Mouse (Mus musculus) layer of hippocampus, adult 9-11 months (tissue): ENCODE measurements around the gene Aldh1l1.

Source experiments
- DNase-seq: peaks from one replicate; pipeline ENCODE4 v3.0.0; 2022

Aldh1l1 gene

GRCm38 (mm10) chr6:90601736-90602135, 115.5 kb downstream of the Aldh1l1 start:
- no peak for DNase-seq

GRCm38 (mm10) chr6:90602304-90602703, 116.1 kb downstream of the Aldh1l1 start:
- DNase-seq = no peak

GRCm38 (mm10) chr6:90603126-90603525, 116.9 kb downstream of the Aldh1l1 start:
- DNase-seq = no peak

- no peak for DNase-seq
These were observed 117.9 kb downstream of the Aldh1l1 start for GRCm38 (mm10) chr6:90604130-90604529.

GRCm38 (mm10) chr6:90604533-90605297, 118.5 kb downstream of the Aldh1l1 start, which contains the start of gene Slc41a3:
Gene Slc41a3, plus strand, starts transcription at chr6:90604725.
- peak; percentile 91 for DNase-seq

- no peak for DNase-seq
These were observed 119.1 kb downstream of the Aldh1l1 start for GRCm38 (mm10) chr6:90605298-90605665.

GRCm38 (mm10) chr6:90606538-90606937, 120.3 kb downstream of the Aldh1l1 start:
- peak; percentile 36 for DNase-seq

GRCm38 (mm10) chr6:90607196-90607595, 121.0 kb downstream of the Aldh1l1 start:
- peak; percentile 34 for DNase-seq

GRCm38 (mm10) chr6:90608186-90608585, 122.0 kb downstream of the Aldh1l1 start:
- no peak for DNase-seq

- no peak for DNase-seq
These were observed 124.0 kb downstream of the Aldh1l1 start for GRCm38 (mm10) chr6:90610248-90610647.

- no peak for DNase-seq
These were observed 127.0 kb downstream of the Aldh1l1 start for GRCm38 (mm10) chr6:90613277-90613676.

GRCm38 (mm10) chr6:90615362-90615761, 129.1 kb downstream of the Aldh1l1 start:
- peak; percentile 28 for DNase-seq

- no peak for DNase-seq
These were observed 129.8 kb downstream of the Aldh1l1 start for GRCm38 (mm10) chr6:90615991-90616390.

- no peak for DNase-seq
These were observed 130.3 kb downstream of the Aldh1l1 start for GRCm38 (mm10) chr6:90616481-90616880.

- no peak for DNase-seq
These were observed 132.0 kb downstream of the Aldh1l1 start for GRCm38 (mm10) chr6:90618274-90618673.

- peak; percentile 34 for DNase-seq
These were observed 132.8 kb downstream of the Aldh1l1 start for GRCm38 (mm10) chr6:90618821-90619636.

- DNase-seq = no peak
These were observed 133.7 kb downstream of the Aldh1l1 start for GRCm38 (mm10) chr6:90619936-90620335.

GRCm38 (mm10) chr6:90620791-90621583, 134.8 kb downstream of the Aldh1l1 start:
- no peak for DNase-seq

- no peak for DNase-seq
These were observed 135.3 kb downstream of the Aldh1l1 start for GRCm38 (mm10) chr6:90621584-90621890.

GRCm38 (mm10) chr6:90622758-90623455, 136.7 kb downstream of the Aldh1l1 start:
- no peak for DNase-seq

GRCm38 (mm10) chr6:90623456-90623836, 137.2 kb downstream of the Aldh1l1 start:
- DNase-seq = no peak

GRCm38 (mm10) chr6:90624184-90624583, 138.0 kb downstream of the Aldh1l1 start:
- no peak for DNase-seq

GRCm38 (mm10) chr6:90624733-90625132, 138.5 kb downstream of the Aldh1l1 start:
- no peak for DNase-seq
